Mouse (Mus musculus) lung, adult 2 months (tissue): ENCODE data around the gene Leprot.

Source experiments
- CTCF ChIP-seq: fragments of 200-500 bp; IDR thresholded peaks from 2 replicates; pipeline ENCODE4 v1.5.1; 2011; ENCODE audit warnings: mild to moderate bottlenecking, low read length, control low read depth; ENCODE audit not compliant: insufficient read depth
- POLR2A ChIP-seq: fragments of 200-500 bp; IDR thresholded peaks from 2 replicates; pipeline ENCODE4 v1.6.1; 2011; ENCODE audit warnings: low read depth, mild to moderate bottlenecking, control low read depth, low read length, borderline replicate concordance; ENCODE audit errors: extremely low read depth

GRCm38 (mm10) chr4:101621241-101621640 lies 26.3 kb upstream of the Leprot start:
- TF ChIP-seq POLR2A (no peak), CTCF (no peak)
